Mouse (Mus musculus): Measurements from ENCODE around the gene Cenpu.
A peak's percentile ranks its signal among the peaks of the same experiment; 100 is the strongest.
"Not testable (repeated sequence)": the region's sequence is repeated elsewhere in the genome, so short reads cannot be mapped to it uniquely, and the experiment has no call there.

The Cenpu gene

DNA sequence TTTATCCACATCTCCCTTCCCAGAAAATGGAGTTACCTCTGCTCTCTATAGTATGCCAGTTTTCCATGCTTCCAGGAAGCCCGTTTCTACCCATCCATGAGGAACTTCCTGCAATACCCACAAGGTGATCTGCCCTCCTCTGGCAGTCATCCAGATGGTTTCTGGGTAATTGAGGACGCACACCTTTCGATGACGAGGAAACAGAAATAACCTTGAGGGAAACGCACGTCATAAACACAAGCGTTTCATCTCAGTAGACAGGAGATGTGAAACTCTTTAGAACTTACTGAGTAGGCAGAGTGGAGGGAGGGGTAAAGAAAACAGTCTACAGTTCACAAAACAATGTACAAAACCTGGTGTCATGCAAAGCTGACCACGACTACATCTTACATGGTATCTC lies 1.8 kb upstream of the Cenpu start:
- DNase-seq (ENCODE audit: low spot score): no peak

DNA sequence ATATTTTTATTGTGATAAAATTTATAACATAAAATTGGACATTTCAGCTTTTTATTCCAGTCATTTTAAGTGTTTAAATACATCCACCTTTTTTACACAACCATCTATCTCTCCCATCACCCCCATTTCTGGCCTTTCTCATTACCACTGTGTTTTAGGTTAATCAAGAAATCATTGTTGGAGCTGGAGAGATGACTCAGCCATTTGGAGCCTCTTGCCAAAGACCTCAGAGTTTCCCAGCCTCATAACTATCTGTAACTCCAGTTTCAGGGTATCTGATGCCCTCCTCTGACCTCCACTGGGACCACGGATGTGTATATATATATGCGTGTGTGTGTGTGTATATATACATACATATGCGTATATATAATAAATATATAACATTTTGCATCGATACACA lies 799 bp upstream of the Cenpu start:
- no peak for DNase-seq (ENCODE audit: low spot score)

DNA sequence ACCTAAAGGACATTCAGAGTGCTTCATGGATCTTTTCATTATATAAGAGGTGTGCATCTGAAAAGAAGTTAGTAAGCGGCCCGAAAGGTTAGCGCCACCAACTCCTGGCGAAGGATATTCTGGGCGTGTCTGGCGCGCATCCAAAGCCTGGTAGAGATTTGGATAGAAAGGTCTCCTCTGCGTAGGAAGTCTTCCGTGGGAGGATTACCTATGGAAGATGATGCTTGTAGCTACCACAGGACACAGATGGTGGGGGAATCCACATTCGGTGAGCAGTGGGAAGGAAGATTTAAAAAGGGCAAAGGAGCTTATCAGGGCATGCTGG lies 575 bp downstream of the Cenpu start:
- DNase-seq (ENCODE audit: low spot score): no peak

DNA sequence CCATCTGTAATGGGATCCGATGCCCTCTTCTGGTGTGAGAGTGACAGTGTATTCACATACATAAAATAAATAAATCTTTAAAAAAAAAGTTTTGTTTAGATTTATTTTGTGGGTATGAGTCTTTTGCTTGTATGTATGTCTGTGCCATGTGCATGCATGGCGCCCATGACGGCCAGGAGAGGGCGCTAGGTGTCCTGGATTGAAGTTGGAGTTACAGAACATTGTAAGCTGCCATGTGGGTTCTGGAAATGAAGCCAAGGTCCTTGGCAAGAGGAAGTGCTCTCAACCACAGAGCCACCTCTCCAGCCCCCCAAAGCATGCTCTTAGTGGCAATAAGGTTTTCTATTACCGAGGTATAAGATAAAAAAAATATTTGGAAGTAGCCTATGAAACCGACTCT lies 7.6 kb downstream of the Cenpu start:
- no peak for DNase-seq (ENCODE audit: low spot score)

DNA sequence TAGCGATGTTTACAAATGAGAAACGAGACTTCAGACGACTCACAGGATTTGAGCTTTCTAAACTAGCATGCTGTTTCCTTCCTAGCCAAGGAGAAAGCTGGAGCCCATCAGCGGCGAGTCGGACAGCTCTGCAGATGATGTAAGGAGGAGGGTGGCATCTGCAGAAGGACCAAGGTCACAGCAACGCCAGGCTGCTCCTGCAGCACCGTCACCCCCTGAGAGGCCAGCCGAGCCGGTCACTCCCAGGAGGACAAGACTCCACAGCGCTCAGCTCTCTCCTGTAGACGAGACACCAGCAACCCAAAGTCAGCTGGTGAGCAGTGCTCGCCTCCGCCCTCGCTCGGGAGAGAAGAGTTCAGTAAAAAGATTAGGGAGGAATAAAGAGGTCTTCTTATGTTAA lies 10.5 kb downstream of the Cenpu start:
- DNase-seq (ENCODE audit: low spot score): no peak

DNA sequence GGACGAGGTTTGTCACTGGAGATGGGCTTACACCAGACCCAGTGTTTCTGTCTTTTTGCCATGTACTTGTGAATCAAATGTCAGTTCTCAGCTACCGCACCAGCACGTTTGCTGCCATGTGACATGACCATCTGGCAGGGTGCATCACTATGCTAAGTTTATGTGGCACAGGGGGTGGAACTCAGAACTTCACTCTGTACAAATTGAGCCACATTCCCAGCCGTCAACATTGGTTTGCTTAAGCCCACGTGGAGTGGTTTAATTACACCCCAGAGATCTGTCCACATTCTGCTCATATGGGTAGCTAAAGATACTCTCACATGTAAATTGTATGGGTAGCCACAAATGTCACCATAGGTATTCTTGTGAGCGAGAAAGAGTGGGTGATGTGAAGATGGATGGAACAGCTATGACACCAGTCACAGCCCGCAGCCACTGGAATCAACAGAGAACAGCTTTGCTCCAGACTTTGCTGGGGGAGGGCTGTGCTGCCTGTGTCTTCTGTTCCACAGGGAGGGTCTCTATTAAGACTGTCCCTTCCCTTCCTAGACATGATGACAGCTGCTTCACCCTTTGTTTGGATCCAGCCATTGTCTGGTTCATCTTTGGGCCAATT lies 15.2 kb downstream of the Cenpu start:
- DNase-seq (ENCODE audit: low spot score): peak; percentile 72

DNA sequence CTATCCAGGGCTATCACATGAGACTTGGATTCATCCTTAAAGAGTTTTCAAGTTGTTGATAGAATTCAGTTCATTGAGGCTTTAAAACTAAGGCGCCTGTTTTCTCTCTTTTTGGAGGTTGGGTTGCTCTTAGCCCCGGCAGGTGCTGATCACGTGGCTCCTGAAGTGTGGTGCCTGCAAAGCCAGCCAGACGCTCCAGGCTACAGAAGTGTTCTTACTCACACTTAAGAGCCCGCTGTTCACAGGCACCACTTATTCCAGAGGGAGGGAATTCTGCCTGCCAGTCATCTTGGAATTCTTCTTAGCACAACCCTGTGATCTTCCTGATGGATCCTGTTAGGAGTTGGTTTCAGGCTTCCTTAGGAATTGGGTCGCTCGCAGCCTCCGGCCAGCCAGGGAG lies 16.1 kb downstream of the Cenpu start:
- DNase-seq (ENCODE audit: low spot score): no peak

DNA sequence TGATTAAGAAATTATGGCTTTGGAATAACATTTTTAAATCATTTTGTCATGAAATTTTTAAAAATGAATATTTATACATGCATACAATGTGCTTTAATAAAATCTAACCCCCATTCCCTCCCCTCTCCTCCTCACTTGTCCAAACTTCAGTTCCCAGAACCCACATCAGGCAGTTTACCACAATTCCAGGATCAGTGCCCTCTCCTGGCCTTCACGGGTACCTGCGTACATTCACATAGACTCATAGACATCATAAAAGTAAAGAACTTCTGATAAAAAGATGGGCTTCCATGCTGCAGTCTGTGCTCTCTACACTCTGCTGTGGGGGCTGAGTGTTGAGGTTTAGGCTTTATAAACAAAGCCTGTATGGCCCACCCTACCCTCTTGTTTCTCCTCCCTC lies 17.1 kb downstream of the Cenpu start:
- DNase-seq (ENCODE audit: low spot score): no peak

DNA sequence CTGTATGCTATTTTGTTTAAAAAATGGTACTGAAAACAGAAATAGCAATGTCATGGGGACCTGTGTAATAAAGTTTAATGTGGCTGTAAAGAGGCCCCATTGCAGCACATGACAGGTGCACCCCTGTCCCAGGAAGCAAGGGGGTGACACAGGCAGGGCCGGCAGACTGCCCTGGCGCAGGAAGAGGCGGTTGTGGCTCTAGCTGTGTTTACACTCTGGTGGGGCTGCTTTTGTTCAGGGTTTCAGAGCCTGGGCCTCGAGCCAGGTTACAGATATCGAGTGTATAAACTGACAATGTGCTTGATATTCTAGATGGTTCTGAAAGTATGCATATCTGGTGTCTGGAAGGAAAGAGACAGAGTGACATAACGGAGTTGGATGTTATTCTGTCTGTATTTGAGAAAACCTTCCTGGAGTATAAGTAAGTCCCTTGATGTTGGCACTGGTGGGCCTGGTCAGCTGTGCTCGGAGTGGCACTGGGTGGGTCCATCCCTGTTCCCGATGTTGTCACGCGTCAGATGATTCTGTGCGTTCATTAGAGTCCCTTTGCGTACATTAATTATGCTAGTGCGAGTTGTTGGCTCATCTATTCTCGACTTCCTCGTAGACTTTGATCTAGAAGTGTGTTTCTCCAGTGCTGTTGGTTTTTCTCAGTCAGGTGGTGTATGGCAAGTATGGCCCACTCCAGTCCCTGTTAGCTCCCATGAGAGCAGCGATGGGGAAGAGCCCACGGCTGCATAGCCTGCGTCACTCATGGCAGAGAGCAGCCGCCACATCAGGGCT lies 18.0 kb downstream of the Cenpu start:
- DNase-seq (ENCODE audit: low spot score): no peak

DNA sequence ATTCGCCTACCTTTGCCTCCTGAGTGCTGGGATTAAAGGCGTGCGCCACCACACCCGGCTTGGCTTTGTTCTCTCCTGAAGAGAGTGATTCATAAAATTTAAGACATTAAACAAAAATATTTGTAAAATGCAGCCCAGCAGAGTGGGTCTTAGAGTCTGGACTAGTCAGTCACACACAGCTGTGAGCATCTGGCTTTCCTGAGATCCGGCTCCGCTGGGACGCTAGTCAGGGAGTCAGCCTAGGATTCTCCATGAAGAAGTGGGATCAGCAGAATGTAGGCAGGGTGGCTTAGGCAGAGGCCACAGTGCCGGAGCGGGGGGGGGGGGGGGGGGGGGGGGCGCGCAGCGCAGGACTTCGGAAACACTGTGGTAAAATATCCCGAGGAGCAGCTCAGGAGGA lies 18.8 kb downstream of the Cenpu start:
- DNase-seq (ENCODE audit: low spot score): no peak

DNA sequence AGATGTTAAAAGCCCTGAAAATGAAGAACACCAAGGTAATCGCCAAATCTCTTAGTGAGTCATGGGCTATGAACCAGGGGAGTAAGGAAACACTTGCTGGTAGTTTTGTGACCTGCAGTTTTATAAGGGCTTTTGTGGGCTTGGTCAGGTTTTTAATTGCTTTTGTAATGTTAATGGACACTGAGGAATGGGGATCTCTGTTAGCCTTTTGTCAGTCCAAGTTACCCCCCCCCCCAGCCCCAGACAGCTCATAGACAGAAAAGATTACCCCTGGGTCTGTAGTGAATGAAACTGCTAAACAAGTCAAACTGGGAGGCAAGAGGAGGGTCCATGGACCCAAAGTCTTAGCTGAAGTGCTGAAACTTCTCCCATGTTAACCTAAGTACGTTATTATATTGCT lies 21.6 kb downstream of the Cenpu start:
- DNase-seq (ENCODE audit: low spot score): no peak

DNA sequence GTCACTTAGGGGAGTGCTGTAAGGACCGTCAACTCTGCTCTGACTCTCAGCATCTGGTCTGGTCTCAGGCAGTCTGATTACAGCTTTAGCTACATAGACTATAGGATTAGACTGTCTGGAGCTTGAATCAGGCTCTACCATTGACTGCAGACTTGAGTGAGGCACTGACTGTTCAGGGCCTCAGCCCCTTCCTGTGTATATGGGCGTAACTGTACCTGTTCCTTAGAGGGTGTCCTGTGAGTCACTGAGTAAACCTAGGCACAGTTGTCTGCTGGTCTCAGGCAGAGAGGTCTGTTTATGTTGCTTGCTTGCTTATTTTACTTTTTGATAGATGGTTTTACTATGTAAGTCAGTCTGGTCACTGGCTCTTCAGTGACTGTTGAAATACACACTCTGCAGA lies 22.1 kb downstream of the Cenpu start:
- no peak for DNase-seq (ENCODE audit: low spot score)

DNA sequence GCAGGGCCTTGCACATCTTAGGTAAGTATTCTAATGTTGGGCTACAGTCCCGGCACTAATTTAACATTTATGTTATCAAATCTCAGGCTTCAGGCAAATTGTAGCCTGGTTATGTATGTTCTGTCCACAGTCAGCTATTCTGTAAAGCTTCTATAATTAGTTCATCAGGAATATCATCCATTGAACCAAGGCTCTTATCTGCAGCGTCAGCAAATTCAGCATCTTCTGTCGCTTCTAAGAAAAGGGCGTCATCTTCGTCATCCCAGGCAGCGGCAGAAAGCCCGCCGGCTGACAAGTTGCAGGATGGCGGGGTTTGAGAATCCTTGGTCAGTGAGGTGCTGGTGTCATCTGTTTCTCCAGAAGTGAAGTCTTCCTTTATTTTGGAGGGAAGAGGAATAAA lies 27.0 kb downstream of the Cenpu start:
- no peak for DNase-seq (ENCODE audit: low spot score)

DNA sequence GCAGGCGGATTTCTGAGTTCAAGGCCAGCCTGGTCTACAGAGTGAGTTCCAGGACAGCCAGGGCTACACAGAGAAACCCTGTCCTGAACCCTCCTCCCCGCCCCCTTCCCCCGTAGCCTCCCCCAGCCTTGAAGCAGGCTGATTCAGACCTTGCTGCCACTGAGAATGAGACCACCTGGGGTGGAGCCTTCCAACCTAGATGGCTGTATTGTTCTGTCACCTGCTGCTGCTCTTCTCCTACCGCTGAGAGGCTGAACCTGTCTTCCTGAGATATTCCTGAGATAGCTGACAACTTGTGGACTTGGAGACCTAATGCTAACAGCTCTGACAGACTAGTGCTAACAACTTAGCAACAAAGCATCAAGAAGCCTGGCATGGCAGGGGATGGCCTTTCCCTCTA lies 32.5 kb downstream of the Cenpu start:
- DNase-seq (ENCODE audit: low spot score): not testable (repeated sequence)

DNA sequence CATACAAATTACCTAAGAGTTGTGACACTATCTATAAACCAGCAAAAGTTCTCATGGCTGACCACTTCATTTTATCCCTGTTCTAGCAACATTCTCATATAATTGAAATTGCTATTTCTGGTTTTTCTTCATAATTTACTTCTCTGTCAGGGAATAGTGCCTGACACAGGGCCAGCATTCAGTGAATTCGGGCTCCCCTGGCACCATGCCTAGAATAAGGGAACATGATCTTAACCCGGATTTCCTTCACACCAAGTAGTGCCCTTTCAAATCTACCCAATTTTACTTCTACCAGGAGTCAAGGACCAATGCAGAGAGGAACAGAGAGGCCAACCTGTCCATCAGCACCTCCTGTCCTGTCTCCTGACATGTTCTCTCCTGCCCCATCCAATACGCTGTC lies 33.7 kb downstream of the Cenpu start:
- DNase-seq (ENCODE audit: low spot score): no peak

DNA sequence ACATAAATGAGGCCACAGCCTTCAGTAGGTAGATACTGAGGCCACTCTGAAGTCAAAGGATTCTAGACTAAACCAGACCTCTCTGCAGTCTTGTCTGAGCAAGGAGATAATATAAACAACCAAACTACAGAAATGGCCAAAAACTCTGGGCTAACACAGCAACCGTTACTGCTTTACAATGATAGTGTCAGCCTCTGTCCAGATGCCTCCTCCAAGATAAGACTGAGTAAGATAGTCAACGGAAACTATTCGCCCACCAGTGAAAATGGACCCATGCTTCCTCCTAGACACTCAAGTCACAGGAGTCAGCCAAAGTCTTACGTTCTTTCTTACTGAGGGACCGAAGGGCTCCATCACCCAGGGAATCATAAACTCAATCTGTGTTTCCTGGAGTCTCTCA lies 36.1 kb downstream of the Cenpu start:
- DNase-seq (ENCODE audit: low spot score): no peak

DNA sequence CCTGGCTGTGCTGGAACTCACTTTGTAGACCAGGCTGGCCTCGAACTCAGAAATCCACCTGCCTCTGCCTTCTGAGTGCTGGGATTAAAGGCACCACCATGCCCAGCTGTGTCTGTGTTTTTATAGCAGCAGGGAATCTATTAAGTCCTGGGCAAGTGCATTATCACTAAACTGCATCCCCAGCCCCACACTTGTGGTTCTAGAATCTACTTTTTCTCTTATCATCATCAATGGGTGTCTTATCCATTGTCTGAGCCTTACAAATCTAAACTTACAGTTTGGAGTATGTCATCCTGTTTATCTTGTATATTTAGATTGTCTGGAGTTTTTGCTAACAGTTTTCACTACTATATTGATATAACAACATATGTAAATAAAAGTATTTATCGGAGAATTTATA lies 36.8 kb downstream of the Cenpu start:
- no peak for DNase-seq (ENCODE audit: low spot score)

DNA sequence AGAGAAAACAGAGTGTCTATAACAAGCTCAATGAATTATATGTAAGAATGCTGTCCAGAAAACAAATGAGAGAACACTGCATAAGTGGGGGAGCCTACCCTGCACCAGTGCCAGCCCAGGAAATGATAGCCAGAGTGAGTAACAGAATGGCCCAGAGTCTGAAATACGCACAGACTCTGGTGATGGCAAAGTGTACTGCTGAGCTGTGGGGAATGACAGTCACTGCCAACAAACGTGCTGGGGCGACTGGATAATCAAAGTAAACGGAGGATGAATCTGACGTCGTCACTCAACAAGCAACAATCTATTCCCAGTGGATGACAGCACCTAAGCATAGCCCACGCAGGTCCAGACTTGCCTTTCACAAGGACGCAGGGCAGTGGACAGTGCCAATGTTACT lies 41.2 kb downstream of the Cenpu start:
- no peak for DNase-seq (ENCODE audit: low spot score)

DNA sequence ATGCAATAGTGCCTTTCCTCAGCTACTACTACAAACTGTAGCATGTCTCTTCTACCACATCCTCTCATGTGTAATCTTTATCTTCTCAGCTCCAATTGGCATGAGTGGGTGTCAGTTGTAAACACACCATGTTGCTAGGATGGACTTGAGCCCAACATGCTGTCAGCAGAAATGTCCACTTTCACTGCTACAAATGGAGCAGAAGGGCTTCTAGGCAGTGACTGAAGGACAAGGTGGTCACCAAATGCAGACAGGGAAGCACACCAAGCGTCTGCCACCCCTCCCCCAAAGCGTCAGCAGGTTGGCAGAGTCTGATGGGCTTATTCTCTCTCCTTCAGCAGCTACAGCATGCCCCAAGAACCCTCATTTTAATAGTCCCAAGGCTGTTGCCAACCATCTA lies 41.9 kb downstream of the Cenpu start:
- DNase-seq (ENCODE audit: low spot score): no peak

DNA sequence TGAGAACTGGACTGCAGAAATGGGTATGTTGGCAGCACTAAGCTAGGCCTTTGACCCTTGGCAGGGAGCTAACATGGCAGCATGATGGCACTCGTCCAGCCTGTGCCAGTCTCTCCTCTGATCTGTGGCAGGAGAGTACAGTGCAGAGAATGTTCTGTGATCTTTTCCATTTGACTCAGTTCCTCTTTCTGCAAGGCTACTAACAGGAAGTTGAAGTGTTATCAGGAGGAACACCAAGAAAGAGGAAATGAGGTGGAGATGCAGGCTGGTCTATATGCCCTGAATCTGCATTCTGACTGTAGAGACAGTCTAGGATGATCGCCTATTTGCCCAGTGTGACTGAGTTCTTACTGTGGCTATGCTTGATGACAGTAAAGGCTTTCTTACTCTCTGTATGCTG lies 43.8 kb downstream of the Cenpu start:
- no peak for DNase-seq (ENCODE audit: low spot score)

DNA sequence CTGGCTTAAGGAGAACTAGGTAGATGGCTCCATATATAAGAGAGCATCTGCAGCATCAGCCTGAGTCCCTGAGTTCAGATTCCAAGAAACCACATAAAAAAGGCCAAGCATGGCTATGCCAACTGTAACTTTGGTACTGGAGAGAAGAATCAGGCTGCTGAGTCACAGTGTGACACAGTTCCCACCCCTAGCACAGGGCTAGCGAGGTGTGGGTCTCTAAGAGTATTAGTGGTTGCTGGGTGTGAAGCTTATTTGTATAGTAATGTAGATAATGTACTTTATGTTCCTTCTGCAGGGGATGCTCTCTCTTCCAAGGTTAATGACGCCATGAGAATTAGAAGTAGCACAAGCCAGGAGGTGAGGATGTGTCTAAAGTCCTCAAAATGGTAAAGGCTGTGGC lies 44.7 kb downstream of the Cenpu start:
- no peak for DNase-seq (ENCODE audit: low spot score)

DNA sequence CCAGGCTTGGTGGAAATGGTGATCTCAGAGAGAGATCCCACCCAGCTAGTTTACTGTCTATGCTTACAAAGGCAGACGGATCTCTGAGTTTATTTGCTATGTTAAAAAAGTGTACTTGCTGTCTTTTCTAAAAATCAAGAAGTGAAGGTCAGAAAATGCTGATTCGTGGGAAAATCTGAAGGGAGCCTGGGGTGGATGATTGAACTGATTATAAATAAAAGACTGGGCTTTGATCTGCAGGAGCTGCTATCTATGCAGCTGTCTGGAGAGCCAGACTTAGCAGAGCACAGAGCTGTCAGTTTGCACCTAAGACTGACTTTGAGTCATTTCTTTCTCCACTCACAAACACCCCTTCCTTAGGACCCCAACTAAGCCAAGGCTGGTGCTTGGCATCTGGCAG lies 45.6 kb downstream of the Cenpu start:
- no peak for DNase-seq (ENCODE audit: low spot score)

DNA sequence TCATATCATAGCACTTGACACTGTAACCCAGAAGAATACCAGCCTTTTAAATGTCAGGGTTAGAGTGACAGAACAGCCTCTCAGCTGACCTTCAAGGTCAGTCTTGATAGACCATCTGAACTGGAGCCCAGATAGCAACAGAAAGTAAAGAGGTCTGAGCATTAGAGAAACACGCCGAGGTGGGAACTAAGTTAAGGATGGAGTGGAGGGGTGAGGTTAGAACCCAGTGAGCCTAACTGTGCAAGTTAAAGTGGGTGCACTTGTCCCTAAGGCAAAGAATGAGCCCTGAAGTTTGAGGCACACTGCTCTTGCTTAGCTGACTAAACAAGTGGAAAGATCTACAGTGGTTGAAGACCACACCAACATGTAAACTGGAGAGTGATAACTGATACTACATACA lies 46.3 kb downstream of the Cenpu start:
- DNase-seq (ENCODE audit: low spot score): no peak

DNA sequence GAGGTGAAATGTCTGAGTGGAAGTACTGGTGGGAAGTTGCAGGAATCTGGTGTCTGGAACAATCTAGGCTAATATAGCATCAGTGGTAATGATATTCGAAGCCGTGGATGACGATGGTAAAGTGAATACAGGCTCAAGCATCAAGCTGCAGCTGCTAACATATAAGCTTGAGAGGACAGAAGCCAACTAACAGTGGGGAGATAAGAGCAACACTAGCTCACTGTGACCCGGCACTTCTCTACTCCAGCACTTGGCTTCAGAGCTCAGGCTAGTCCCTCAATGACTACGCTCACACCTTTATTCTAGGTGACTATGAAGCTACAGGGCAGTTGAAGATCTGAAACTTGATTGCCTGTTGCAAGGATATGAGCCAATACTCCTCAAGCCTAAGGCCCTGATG lies 46.9 kb downstream of the Cenpu start:
- no peak for DNase-seq (ENCODE audit: low spot score)
